Mouse (Mus musculus) MEL (cell line): Measurements from ENCODE around the gene Tub.

Experiments used
- CTCF ChIP-seq, 3 experiments: IDR thresholded peaks in 2 of 3; conservative IDR thresholded peaks in 1 of 3; 2 replicates each; pipeline ENCODE4 v1.5.1; 2011 to 2012; ENCODE audit warnings: low read length in 3 of 3, low read depth in 2 of 3, mild to moderate bottlenecking in 2 of 3, improper control_type of control experiment in 1 of 3, inconsistent platforms in 1 of 3, mixed read lengths in 1 of 3, moderate library complexity in 1 of 3; ENCODE audit not compliant: control insufficient read depth in 1 of 3, insufficient read depth in 1 of 3, poor library complexity in 1 of 3, severe bottlenecking in 1 of 3
- KAT2A ChIP-seq: conservative IDR thresholded peaks from 2 replicates; pipeline ENCODE4 v1.6.1; 2012; ENCODE audit warnings: low read depth, low read length, improper control_type of control experiment, inconsistent platforms
- NRF1 ChIP-seq: IDR thresholded peaks from 2 replicates; pipeline ENCODE4 v1.6.1; 2014; ENCODE audit warnings: low read depth, mild to moderate bottlenecking, inconsistent platforms, low read length, improper control_type of control experiment, moderate library complexity; ENCODE audit not compliant: poor library complexity, insufficient read depth, severe bottlenecking
- POLR2A ChIP-seq, 2 experiments: IDR thresholded peaks; 2 replicates each; pipeline ENCODE4 v1.6.1; 2011 to 2012; ENCODE audit warnings: low read length in 2 of 2, mild to moderate bottlenecking in 2 of 2, control low read depth in 1 of 2, improper control_type of control experiment in 1 of 2, low read depth in 1 of 2, moderate library complexity in 1 of 2; ENCODE audit not compliant: control insufficient read depth in 1 of 2, insufficient read depth in 1 of 2, poor library complexity in 1 of 2

DNA sequence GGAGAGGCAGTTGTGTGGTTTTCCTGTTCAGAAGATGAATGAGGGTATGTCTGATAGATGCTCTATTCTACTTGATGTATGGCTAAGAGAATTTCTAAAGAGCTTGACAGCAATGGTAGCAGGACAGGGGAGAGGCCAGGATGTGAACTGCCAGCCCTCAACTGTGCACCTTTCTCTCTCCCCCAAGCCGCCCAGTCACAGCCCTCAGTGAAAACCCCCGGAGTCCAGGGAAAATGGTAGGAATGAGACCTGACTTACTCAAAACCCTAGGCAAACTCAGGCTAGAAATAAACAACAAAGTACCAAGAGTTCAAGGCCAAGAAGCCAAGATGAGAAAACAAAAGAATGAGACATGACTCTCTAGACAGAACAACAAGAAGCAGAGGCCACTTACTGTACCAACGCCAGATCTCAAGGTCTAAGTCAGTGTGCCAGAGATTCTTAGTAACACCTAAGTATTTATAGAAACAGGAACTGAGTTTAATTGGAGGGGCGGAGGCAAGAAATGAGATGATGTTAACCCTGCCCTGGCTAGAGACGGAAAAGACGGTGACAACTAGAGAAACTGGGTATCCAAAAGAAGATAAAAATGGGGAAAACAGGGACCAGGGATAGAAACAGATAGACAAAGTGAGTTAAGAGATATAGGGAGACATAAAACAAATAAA is 20.3 kb upstream of the Tub start, which contains the start of gene Nlrp10:
- no peak for TF ChIP-seq NRF1
- no peak for TF ChIP-seq CTCF (IDR thresholded peaks at IDR 0.05 in 2 of 3, conservative IDR thresholded peaks at IDR 0.05 in 1 of 3; ENCODE audit: control insufficient read depth in 1 of 3, insufficient read depth in 1 of 3, low read depth in 2 of 3, low read length in 3 of 3, poor library complexity in 1 of 3, severe bottlenecking in 1 of 3)
- TF ChIP-seq POLR2A (IDR thresholded peaks at IDR 0.05; ENCODE audit: control insufficient read depth in 1 of 2, insufficient read depth in 1 of 2, low read depth in 1 of 2, low read length in 2 of 2, poor library complexity in 1 of 2) = no peak
- no peak for TF ChIP-seq KAT2A
